Mouse (Mus musculus) ES-E14 (cell line): ENCODE measurements around the gene Krt6a. TPM values are rescaled to one million over a fixed set of nuclear protein-coding genes. Genes with fewer than 3 reads are reported as not detected.
"Not testable (repeated sequence)": the region's sequence is repeated elsewhere in the genome, so short reads cannot be mapped to it uniquely, and the experiment has no call there.

Experiments used
- DNase-seq: peaks from one replicate; pipeline ENCODE4 v3.0.0-alpha.2; 2013; ENCODE audit warnings: low read depth, low spot score
- H3K27ac ChIP-seq: 2 replicates; pipeline ENCODE4 v1.5.1; 2012; ENCODE audit warnings: low read depth, mild to moderate bottlenecking, low read length, moderate library complexity, mixed read lengths; ENCODE audit not compliant: poor library complexity, insufficient read depth, severe bottlenecking
- H3K36me3 ChIP-seq: 2 replicates; pipeline ENCODE4 v1.6.1; 2012; ENCODE audit warnings: mild to moderate bottlenecking, low read length, moderate library complexity, mixed read lengths; ENCODE audit not compliant: control insufficient read depth, poor library complexity, insufficient read depth, severe bottlenecking
- H3K4me1 ChIP-seq, 2 experiments: fragments of 150-350 bp in 1 of 2; sonication (generic) in 1 of 2; 2 replicates each; pipeline ENCODE4 v1.6.1; 2012; ENCODE audit warnings: low read length in 2 of 2, mild to moderate bottlenecking in 1 of 2, mixed read lengths in 1 of 2; ENCODE audit not compliant: control insufficient read depth in 2 of 2, insufficient read depth in 2 of 2, poor library complexity in 1 of 2
- H3K4me3 ChIP-seq, 2 experiments: fragments of 150-350 bp in 1 of 2; sonication (generic) in 1 of 2; 2 replicates each; pipeline ENCODE4 v1.5.1; 2012; ENCODE audit warnings: low read length in 2 of 2, low read depth in 1 of 2, mild to moderate bottlenecking in 1 of 2, mixed read lengths in 1 of 2; ENCODE audit not compliant: insufficient read depth in 1 of 2, poor library complexity in 1 of 2, severe bottlenecking in 1 of 2
- H3K9ac ChIP-seq: 2 replicates; pipeline ENCODE4 v1.6.1; 2012; ENCODE audit warnings: low read depth, mild to moderate bottlenecking, low read length, mixed read lengths; ENCODE audit not compliant: poor library complexity, insufficient read depth, severe bottlenecking
- H3K9me3 ChIP-seq: fragments of 150-350 bp; sonication (generic); 2 replicates; pipeline ENCODE4 v1.6.1; 2012; ENCODE audit warnings: low read depth, mild to moderate bottlenecking, low read length; ENCODE audit not compliant: control insufficient read depth, insufficient read depth
- CHD2 ChIP-seq: IDR thresholded peaks from 2 replicates; pipeline ENCODE4 v1.6.1; 2014; ENCODE audit warnings: mild to moderate bottlenecking, low read depth, low read length, inconsistent platforms
- HCFC1 ChIP-seq: IDR thresholded peaks from 2 replicates; pipeline ENCODE4 v1.6.1; 2012; ENCODE audit warnings: low read length, inconsistent platforms, borderline replicate concordance; ENCODE audit not compliant: insufficient read depth
- MAFK ChIP-seq: IDR thresholded peaks from 2 replicates; pipeline ENCODE4 v1.6.1; 2014; ENCODE audit warnings: mild to moderate bottlenecking, low read depth, low read length, inconsistent platforms; ENCODE audit not compliant: insufficient read depth
- ZC3H11A ChIP-seq: IDR thresholded peaks from 2 replicates; pipeline ENCODE4 v1.6.1; 2012; ENCODE audit warnings: low read depth, mild to moderate bottlenecking, inconsistent platforms, low read length, borderline replicate concordance
- ZNF384 ChIP-seq: IDR thresholded peaks from 2 replicates; pipeline ENCODE4 v1.6.1; 2012; ENCODE audit warnings: low read depth, low read length, inconsistent platforms
- in situ Hi-C, 2 experiments: fragments of 600-800 bp; cut with MboI; formaldehyde crosslinking; loops; one replicate each; pipeline ENCODE4 v1.15.1; 2025; ENCODE audit warnings: low sequenced_read_pairs in 2 of 2, inconsistent platforms in 1 of 2; ENCODE audit not compliant: unreplicated experiment in 2 of 2
- total RNA-seq: library from RNA; depleted of rRNA; stranded (reverse); fragments of 300-350 nt; gene quantifications from 2 replicates; pipeline ENCODE4 v1.2.3, GENCODE M21; 2012

Krt6a gene
- total RNA-seq, 1 experiment, result 0.22 TPM

GRCm38 (mm10) chr15:101697326-101698188 lies 3.5 kb upstream of the Krt6a start:
- Histone ChIP-seq H3K4me1 (no peaks in the 10 kb centered on the region), H3K4me3 (no peak overlapping the region), H3K9me3 (no peaks in the 10 kb centered on the region), H3K36me3 (no peaks in the 10 kb centered on the region), H3K9ac (no peak overlapping the region), H3K27ac (no peak overlapping the region)
- no peak for DNase-seq
- in situ Hi-C loops, result no loop called here
- TF ChIP-seq HCFC1 (no peak), CHD2 (no peak), MAFK (no peak)

- H3K27ac ChIP-seq, DNase-seq, in situ Hi-C loops, H3K9me3 ChIP-seq, H3K9ac ChIP-seq, H3K4me1 ChIP-seq, H3K4me3 ChIP-seq, H3K36me3 ChIP-seq: not testable (repeated sequence)
Measured at GRCm38 (mm10) chr15:101690460-101690859, 3.6 kb downstream of the Krt6a start.

- H3K9me3 ChIP-seq, result no peaks in the 10 kb centered on the region
- DNase-seq, result no peak
- H3K4me1 ChIP-seq, result no peaks in the 10 kb centered on the region
- no peak overlapping the region for H3K4me3 ChIP-seq
- no peak overlapping the region for H3K27ac ChIP-seq
- H3K36me3 ChIP-seq, result no peaks in the 10 kb centered on the region
- in situ Hi-C loops, result no loop called here
- no peak overlapping the region for H3K9ac ChIP-seq
- no peak for TF ChIP-seq MAFK
Measured at GRCm38 (mm10) chr15:101688161-101688560, 5.9 kb downstream of the Krt6a start.

- no peak for DNase-seq
- Histone ChIP-seq H3K4me3 (no peak within 1 kb of the TSS), H3K4me1 (no peaks in the 10 kb centered on the region), H3K9ac (no peak within 1 kb of the TSS), H3K36me3 (no peaks in the 10 kb centered on the region), H3K27ac (no peak within 1 kb of the TSS), H3K9me3 (no peaks in the 10 kb centered on the region)
- in situ Hi-C loops, result no loop called here
- TF ChIP-seq ZNF384 (no peak), MAFK (no peak), ZC3H11A (no peak), HCFC1 (no peak), CHD2 (no peak)
Measured at GRCm38 (mm10) chr15:101680187-101680586, 13.9 kb downstream of the Krt6a start, which contains the start of gene Krt6b. TSS of gene Krt6b (minus strand) at chr15:101680287.

GRCm38 (mm10) chr15:101675978-101676377 lies 18.1 kb downstream of the Krt6a start:
- no peak for TF ChIP-seq ZNF384
- no peak for TF ChIP-seq HCFC1
- no peak for TF ChIP-seq CHD2
- no peak for TF ChIP-seq MAFK
- TF ChIP-seq ZC3H11A, result no peak
- in situ Hi-C loops, result no loop called here

More at GRCm38 (mm10) chr15:101675978-101676377, 18.1 kb downstream of the Krt6a start:
- Histone ChIP-seq H3K27ac (no peak overlapping the region), H3K36me3 (no peaks in the 10 kb centered on the region), H3K4me3 (no peak overlapping the region), H3K4me1 (no peaks in the 10 kb centered on the region), H3K9ac (no peak overlapping the region), H3K9me3 (no peaks in the 10 kb centered on the region)
- no peak for DNase-seq
